Mouse (Mus musculus): ENCODE data around the gene Pnlip.

- TF ChIP-seq CTCF (IDR thresholded peaks at IDR 0.05; ENCODE audit: borderline replicate concordance, extremely low read depth, insufficient read depth, insufficient read length) = no peak
- TF ChIP-seq POLR2A (IDR thresholded peaks at IDR 0.05; ENCODE audit: borderline replicate concordance, extremely low read depth, insufficient read depth, insufficient read length, poor library complexity, severe bottlenecking) = no peak
These were observed 43.9 kb downstream of the Pnlip start for GRCm38 (mm10) chr19:58696235-58696634.

Measured in brain, embryonic 14.5 days (tissue).